Comparison of ENCODE assay signal across 18 mouse cellular contexts in genomic region chr9:61844645-61845044, GRCm38 (mm10).
DNase-seq lines count a peak whose midpoint lies in the region; ATAC-seq and TF ChIP-seq lines count a peak whose summit lies in the region.
"Had no signal": no experiment of that assay in that cellular context is flagged by ENCODE, and none has a peak within 500 bp of the region (broad histone marks: within the 10 kb centered on the region; RNA-seq: fewer than 3 reads in every experiment).

No protein-coding gene starts in this region.

- no peak for TF ChIP-seq POLR2A in heart, adult 2 months (IDR thresholded peaks at IDR 0.05; ENCODE audit: insufficient read depth, low read depth, low read length)

- no peak overlapping the region for H3K4me2 ChIP-seq in liver, embryonic 15.5 days
- H3K4me2 ChIP-seq in lung, embryonic 14.5 days = no peak overlapping the region
- H3K4me2 ChIP-seq in lung, postnatal 0 days (replicated peaks; ENCODE audit: low read depth, low read length) = no peak overlapping the region
- H3K4me2 ChIP-seq: heart, embryonic 12.5 days had no signal

- TF ChIP-seq EP300 in lung, postnatal 0 days (IDR thresholded peaks at IDR 0.05) = no peak
- no peak for TF ChIP-seq EP300 in heart, adult 2 months (IDR thresholded peaks at IDR 0.05; ENCODE audit: insufficient read depth, low read depth, low read length)

- TF ChIP-seq CTCF in lung, embryonic 14.5 days (IDR thresholded peaks at IDR 0.05; ENCODE audit: low read depth) = no peak
- no peak for TF ChIP-seq CTCF in lung, postnatal 0 days (IDR thresholded peaks at IDR 0.05)
- no peak for TF ChIP-seq CTCF in heart, adult 2 months (IDR thresholded peaks at IDR 0.05)

- no peak overlapping the region for H3K9ac ChIP-seq in liver, embryonic 15.5 days
- H3K9ac ChIP-seq in lung, embryonic 14.5 days = no peak overlapping the region
- no peak overlapping the region for H3K9ac ChIP-seq in lung, postnatal 0 days (replicated peaks; ENCODE audit: low read depth)
- H3K9ac ChIP-seq in heart, adult 2 months (ENCODE audit: low read depth, low read length) = no peak overlapping the region
- H3K9ac ChIP-seq: heart, embryonic 12.5 days had no signal

- no peaks in the 10 kb centered on the region for H3K9me3 ChIP-seq in liver, embryonic 15.5 days (replicated peaks)
- no peaks in the 10 kb centered on the region for H3K9me3 ChIP-seq in lung, embryonic 14.5 days (ENCODE audit: low read depth, low read length)
- no peaks in the 10 kb centered on the region for H3K9me3 ChIP-seq in lung, postnatal 0 days (ENCODE audit: low read length)
- H3K9me3 ChIP-seq: embryonic facial prominence, embryonic 10.5 days; heart, embryonic 12.5 days had no signal

- 0 out of 2 replicates have a peak, but pooled peaks cover 3% of the 10 kb centered on the region for H3K4me1 ChIP-seq in liver, embryonic 15.5 days (replicated peaks)
- peaks cover 5% of the 10 kb centered on the region; the same call in 1 of the 2 replicates for H3K4me1 ChIP-seq in lung, embryonic 14.5 days (ENCODE audit: insufficient read depth)
- H3K4me1 ChIP-seq in lung, postnatal 0 days (ENCODE audit: insufficient read depth, low read depth, low read length) = no peaks in the 10 kb centered on the region
- no peaks in the 10 kb centered on the region for H3K4me1 ChIP-seq in heart, adult 2 months (ENCODE audit: control insufficient read depth, insufficient read depth, low read length)
- H3K4me1 ChIP-seq: heart, embryonic 12.5 days had no signal

- intact Hi-C loops in heart, adult 2 months (cut with DNase I) = loop anchor here (5.0 kb wide), 1 partner anchor 48 kb away; no protein-coding TSS in a partner anchor

- peak overlapping the region; percentile 49 for H3K27ac ChIP-seq in liver, embryonic 15.5 days (replicated peaks)
- H3K27ac ChIP-seq in lung, embryonic 14.5 days (ENCODE audit: low read depth) = no peak overlapping the region
- H3K27ac ChIP-seq in lung, postnatal 0 days (ENCODE audit: low read length) = no peak overlapping the region
- no peak overlapping the region for H3K27ac ChIP-seq in heart, adult 2 months
- H3K27ac ChIP-seq: embryonic facial prominence, embryonic 10.5 days had no signal

- ATAC-seq in liver, embryonic 15.5 days (ENCODE audit: insufficient read depth) = no peak
- no peak for ATAC-seq in lung, embryonic 14.5 days (ENCODE audit: insufficient read depth)
- peak; percentile 66 for ATAC-seq in lung, postnatal 0 days
- ATAC-seq in granulocyte monocyte progenitor cell, adult 5-6 weeks (replicated peaks; ENCODE audit: poor library complexity, severe bottlenecking) = no peak
- ATAC-seq: forebrain, embryonic 16.5 days; hindbrain, embryonic 16.5 days had no signal

- H3K27me3 ChIP-seq in liver, embryonic 15.5 days = no peaks in the 10 kb centered on the region
- no peaks in the 10 kb centered on the region for H3K27me3 ChIP-seq in lung, embryonic 14.5 days (ENCODE audit: insufficient read depth, low read length)
- H3K27me3 ChIP-seq in lung, postnatal 0 days (replicated peaks; ENCODE audit: insufficient read depth, low read length) = peaks cover 4% of the 10 kb centered on the region; the same call in 1 of the 2 replicates
- H3K27me3 ChIP-seq in heart, adult 2 months (ENCODE audit: control insufficient read depth, insufficient read depth, low read length) = no peaks in the 10 kb centered on the region
- H3K27me3 ChIP-seq: heart, embryonic 12.5 days had no signal

- no peak overlapping the region for H3K4me3 ChIP-seq in liver, embryonic 15.5 days (replicated peaks)
- H3K4me3 ChIP-seq in lung, embryonic 14.5 days (ENCODE audit: low read depth, low read length) = no peak overlapping the region
- H3K4me3 ChIP-seq in lung, postnatal 0 days (ENCODE audit: low read depth, low read length) = no peak overlapping the region
- H3K4me3 ChIP-seq in heart, adult 2 months = no peak overlapping the region
- H3K4me3 ChIP-seq: embryonic facial prominence, embryonic 10.5 days; erythroblast, embryonic 14.5 days; heart, embryonic 12.5 days had no signal

- H3K79me2 ChIP-seq in heart, adult 2 months (replicated peaks; ENCODE audit: control insufficient read depth, insufficient read depth, low read length) = no peaks in the 10 kb centered on the region

- 65% methylated on average over 5 of the region's 5 CpGs for WGBS in liver, embryonic 15.5 days (ENCODE audit: insufficient replicate concordance)
- 64% methylated on average over 5 of the region's 5 CpGs for WGBS in lung, embryonic 14.5 days
- 57% methylated on average over 5 of the region's 5 CpGs for WGBS in lung, postnatal 0 days
- WGBS in heart, adult 2 months = 84% methylated on average over 5 of the region's 5 CpGs

- DNase-seq in liver = no peak
- DNase-seq in lung, embryonic 14.5 days = peak; percentile 54
- DNase-seq in lung, postnatal 4 days = no peak
- DNase-seq in lung, postnatal 0 days (ENCODE audit: low spot score) = peak; percentile 66
- no peak for DNase-seq in heart, adult 2 months
- DNase-seq: adrenal gland, adult 2 months; adrenal gland, postnatal 25 days; cerebellum, adult 18-20 months; cerebellum, adult 9-11 months; cerebellum, postnatal 36 days; gastrocnemius, postnatal 10 days had no signal

- no peaks in the 10 kb centered on the region for H3K36me3 ChIP-seq in liver, embryonic 15.5 days (replicated peaks)
- no peaks in the 10 kb centered on the region for H3K36me3 ChIP-seq in lung, embryonic 14.5 days (ENCODE audit: insufficient read depth)
- H3K36me3 ChIP-seq in lung, postnatal 0 days (ENCODE audit: insufficient read depth, low read length) = no peaks in the 10 kb centered on the region
- no peaks in the 10 kb centered on the region for H3K36me3 ChIP-seq in heart, adult 2 months (ENCODE audit: control insufficient read depth, insufficient read depth, low read length)
- H3K36me3 ChIP-seq: embryonic facial prominence, embryonic 10.5 days; heart, embryonic 12.5 days had no signal

Comparison
In these comparisons a context has a peak if more than half of its experiments do, and no peak if none do; other contexts are left out.
1. DNase-seq: peak in lung, embryonic 14.5 days (single experiment) and lung, postnatal 0 days (single experiment); none in liver (single experiment), lung, postnatal 4 days (0 of 2) and heart, adult 2 months (0 of 2).